Mouse (Mus musculus) large intestine, adult 2 months (tissue): Measurements from ENCODE around the gene Cbx2. TPM values are rescaled to one million over a fixed set of nuclear protein-coding genes. Genes with fewer than 3 reads are reported as not detected.

Source experiments
- polyA plus RNA-seq: library from polyadenylated mRNA; depleted of rRNA; stranded (reverse); fragments of >200 nt; gene quantifications from 2 replicates; pipeline ENCODE4 v1.2.3, GENCODE M21; 2012; rRNA removed

Gene Cbx2
- polyA plus RNA-seq, 1 experiment = 3.5 TPM

Other genes with a start within 250 kb of the Cbx2 start
- gene Rbfox3, start 111.4 kb upstream of the Cbx2 start, polyA plus RNA-seq = 0.10 and 0.11 TPM in 2 replicates
- gene Enpp7, start 34.8 kb upstream of the Cbx2 start, polyA plus RNA-seq = 174 and 2,153 TPM in 2 replicates
- gene Cbx8, start 18.0 kb downstream of the Cbx2 start, polyA plus RNA-seq = 3.2 and 4.3 TPM in 2 replicates
- 4.4 and 5.5 TPM in 2 replicates for gene Cbx4, start 63.3 kb downstream of the Cbx2 start, polyA plus RNA-seq
- gene Tbc1d16, start 205.5 kb downstream of the Cbx2 start, polyA plus RNA-seq = 4.0 and 4.4 TPM in 2 replicates
- 0.25 and 0.26 TPM in 2 replicates for gene Ccdc40, start 205.6 kb downstream of the Cbx2 start, polyA plus RNA-seq
- 33.2 and 42.2 TPM in 2 replicates for gene Gaa, start 244.9 kb downstream of the Cbx2 start, polyA plus RNA-seq